Mouse (Mus musculus) testis, adult 10 weeks (tissue): ENCODE data around the gene Iffo2. TPM values are rescaled to one million over a fixed set of nuclear protein-coding genes. Genes with fewer than 3 reads are reported as not detected.

Source experiments
- polyA plus RNA-seq: library from polyadenylated mRNA; stranded (reverse); fragments of 350-450 nt; fragmentation: Illumina TruSeq; extraction: RNeasy Lipid Tissue Mini Kit (QIAGEN cat#74804); gene quantifications from one replicate; pipeline ENCODE4 v1.2.3, GENCODE M21; 2014; ENCODE audit warnings: low read depth, low replicate concordance

Iffo2 gene
- polyA plus RNA-seq = 1.2 TPM

GRCm38 (mm10) chr4:139530248-139530647 lies at the start of gene Iffo2:
Iffo2 (plus strand) TSS chr4:139530548.

GRCm38 (mm10) chr4:139602357-139603244 lies 72.3 kb downstream of the Iffo2 start, which contains the start of gene Gm21969:
Gm21969 (plus strand) TSS chr4:139603186.

GRCm38 (mm10) chr4:139622373-139623282 lies 92.3 kb downstream of the Iffo2 start, which contains the start of gene Aldh4a1:
Aldh4a1 (plus strand) TSS chr4:139622866.

GRCm38 (mm10) chr4:139653238-139653637 lies 122.9 kb downstream of the Iffo2 start, which contains the start of gene Tas1r2:
Tas1r2 (plus strand) TSS chr4:139653538.

Other genes with a start within 250 kb of the Iffo2 start
- gene Pqlc2, start 219.8 kb upstream of the Iffo2 start, polyA plus RNA-seq = 0.41 TPM
- gene Akr7a5, start 219.8 kb upstream of the Iffo2 start, polyA plus RNA-seq = 0.69 TPM
- gene Mrto4, start 178.0 kb upstream of the Iffo2 start, polyA plus RNA-seq = 54.8 TPM
- gene Emc1, start 178.0 kb upstream of the Iffo2 start, polyA plus RNA-seq = 4.0 TPM
- 27.3 TPM for gene Ubr4, start 177.9 kb upstream of the Iffo2 start, polyA plus RNA-seq
- gene Gm21969, start 72.6 kb downstream of the Iffo2 start, polyA plus RNA-seq = not detected
- gene Aldh4a1, start 92.3 kb downstream of the Iffo2 start, polyA plus RNA-seq = 1.2 TPM
- gene Tas1r2, start 123.0 kb downstream of the Iffo2 start, polyA plus RNA-seq = not detected